Mouse (Mus musculus) stomach, postnatal 0 days (tissue): ENCODE results near the gene Actr6. TPM values are rescaled to one million over a fixed set of nuclear protein-coding genes. Genes with fewer than 3 reads are reported as not detected.

Experiments
- ATAC-seq: fragments of 200-750 bp; cut with Nextera tagmentation; 2 replicates; pipeline ENCODE4 v1.8.0; 2017; ENCODE audit not compliant: low FRiP score, low TSS enrichment
- DNase-seq: peaks from one replicate; pipeline ENCODE4 v3.0.0-alpha.2; 2016; ENCODE audit warnings: low spot score
- H3K27ac ChIP-seq: fragments of 300-500 bp; sonication (generic); replicated peaks from 2 replicates; pipeline ENCODE4 v1.5.1; 2014; ENCODE audit warnings: mild to moderate bottlenecking, control low read depth
- H3K27me3 ChIP-seq: fragments of 300-500 bp; sonication (generic); 2 replicates; pipeline ENCODE4 v1.6.1; 2014; ENCODE audit warnings: low read length; ENCODE audit not compliant: control insufficient read depth, insufficient read depth
- H3K36me3 ChIP-seq: fragments of 300-500 bp; sonication (generic); 2 replicates; pipeline ENCODE4 v1.6.1; 2014; ENCODE audit warnings: low read length, mixed read lengths; ENCODE audit not compliant: control insufficient read depth, insufficient read depth
- H3K4me1 ChIP-seq: fragments of 300-500 bp; sonication (generic); replicated peaks from 2 replicates; pipeline ENCODE4 v1.6.1; 2014; ENCODE audit warnings: antibody characterized with exemption; ENCODE audit not compliant: control insufficient read depth, insufficient read depth
- H3K4me2 ChIP-seq: fragments of 300-500 bp; sonication (generic); replicated peaks from 2 replicates; pipeline ENCODE4 v1.6.1; 2014; ENCODE audit warnings: low read depth, mild to moderate bottlenecking, control low read depth, moderate library complexity
- H3K4me3 ChIP-seq: fragments of 300-500 bp; sonication (generic); 2 replicates; pipeline ENCODE4 v1.5.1; 2014; ENCODE audit warnings: low read depth, low read length, control low read depth
- H3K9ac ChIP-seq: fragments of 300-500 bp; sonication (generic); 2 replicates; pipeline ENCODE4 v1.6.1; 2014; ENCODE audit warnings: mild to moderate bottlenecking, low read length, control low read depth, mixed read lengths
- H3K9me3 ChIP-seq: fragments of 300-500 bp; sonication (generic); 2 replicates; pipeline ENCODE4 v1.6.1; 2016; ENCODE audit warnings: low read length; ENCODE audit not compliant: control insufficient read depth
- CTCF ChIP-seq: IDR thresholded peaks from 2 replicates; pipeline ENCODE4 v1.5.1; 2016; ENCODE audit warnings: antibody characterized with exemption, low read depth, mild to moderate bottlenecking, moderate library complexity
- EP300 ChIP-seq: optimal IDR thresholded peaks from 2 replicates; pipeline ENCODE3; 2016; ENCODE audit warnings: antibody characterized with exemption
- WGBS: fragments of 180-500 bp; shearing (Covaris S2); extraction: QIAGEN DNeasy Blood & Tissue Kit; methylation state at CpG from one replicate; pipeline ENCODE4 v1.1.7; 2014; 5-methylcytosine and 5-hydroxymethylcytosine counted together
- polyA plus RNA-seq: library from polyadenylated mRNA; unstranded; fragments of >200 nt; fragmentation: Nextera tagmentation; extraction: Ambion mirVana; gene quantifications from 2 replicates; pipeline ENCODE4 v1.2.1, GENCODE M21; 2015

Gene Actr6
- polyA plus RNA-seq, 1 experiment from 2014 or later: 17.1 TPM

DNA sequence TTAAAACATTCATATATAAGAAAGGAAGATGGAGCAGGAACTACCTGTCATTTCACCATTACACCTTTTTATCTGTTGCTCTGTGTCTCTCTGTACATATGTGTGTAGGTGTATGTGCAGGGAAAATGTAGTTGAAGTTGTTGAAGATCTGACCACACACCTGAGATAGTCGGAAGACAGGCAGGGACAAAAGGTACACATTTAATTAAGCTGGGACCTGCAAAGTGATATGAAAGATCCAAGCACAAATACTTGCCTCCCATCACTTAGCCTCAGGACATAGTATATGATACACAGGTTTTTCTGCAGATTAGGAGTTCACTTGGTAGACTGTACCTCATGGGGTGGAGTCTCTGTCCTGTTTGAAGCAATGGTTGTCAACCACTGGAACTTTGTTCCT is 15.8 kb upstream of the Actr6 start:
- ATAC-seq: no peak
- H3K4me1 ChIP-seq: no peaks in the 10 kb centered on the region

DNA sequence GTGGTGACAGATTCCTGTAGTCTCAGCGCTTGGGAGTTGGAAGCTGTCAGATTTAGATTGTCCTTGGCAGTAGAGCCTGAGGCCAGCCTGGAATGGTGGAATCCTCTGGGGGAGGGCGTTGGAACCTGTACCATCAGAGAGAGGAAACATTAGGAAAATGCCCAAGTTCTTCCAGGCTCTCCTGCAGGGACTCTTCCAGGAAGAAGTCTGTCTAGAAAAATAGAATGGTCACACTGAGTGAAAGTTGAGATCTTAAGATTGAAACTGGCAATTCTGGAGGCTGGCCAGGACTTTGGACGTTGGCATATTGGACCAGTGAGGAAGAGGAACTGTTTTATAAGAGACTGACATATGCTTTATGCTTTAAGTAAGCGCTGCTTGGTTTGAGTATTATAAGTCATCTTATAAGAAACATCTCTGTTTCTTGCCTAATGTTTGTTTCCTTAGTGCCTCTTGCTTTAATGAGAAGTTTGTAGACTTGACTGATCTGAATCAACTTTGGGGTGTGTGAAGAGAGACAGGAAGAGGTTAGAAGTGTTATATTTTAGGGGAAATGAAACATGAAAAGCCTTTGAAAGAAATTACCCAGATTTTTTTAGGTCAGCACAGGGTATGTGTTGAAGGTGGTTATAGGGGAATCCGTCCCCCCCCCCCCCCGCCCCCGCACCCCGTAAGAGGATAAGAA is 15.3 kb upstream of the Actr6 start:
- Histone ChIP-seq H3K4me2 (no peak overlapping the region), H3K4me3 (no peak overlapping the region), H3K4me1 (no peaks in the 10 kb centered on the region), H3K27ac (0 out of 2 replicates have a peak overlapping the region, but pooled peaks have one; percentile 20), H3K9ac (no peak overlapping the region), H3K27me3 (no peaks in the 10 kb centered on the region), H3K9me3 (no peaks in the 10 kb centered on the region), H3K36me3 (no peaks in the 10 kb centered on the region)
- ATAC-seq (no peak), DNase-seq (peak; percentile 41)
- WGBS: 77% methylated on average over 8 of the region's 8 CpGs
- no peak for TF ChIP-seq CTCF
- no peak for TF ChIP-seq EP300

More for the DNA sequence above, 15.8 kb upstream of the Actr6 start:
- Histone ChIP-seq H3K27ac (no peak overlapping the region), H3K4me3 (no peak overlapping the region), H3K9ac (no peak overlapping the region), H3K4me2 (no peak overlapping the region), H3K9me3 (no peaks in the 10 kb centered on the region), H3K27me3 (no peaks in the 10 kb centered on the region), H3K36me3 (no peaks in the 10 kb centered on the region)
- DNase-seq: no peak
- TF ChIP-seq CTCF: no peak
- no peak for TF ChIP-seq EP300
- WGBS: 86% methylated on average over 1 of the region's 1 CpGs

DNA sequence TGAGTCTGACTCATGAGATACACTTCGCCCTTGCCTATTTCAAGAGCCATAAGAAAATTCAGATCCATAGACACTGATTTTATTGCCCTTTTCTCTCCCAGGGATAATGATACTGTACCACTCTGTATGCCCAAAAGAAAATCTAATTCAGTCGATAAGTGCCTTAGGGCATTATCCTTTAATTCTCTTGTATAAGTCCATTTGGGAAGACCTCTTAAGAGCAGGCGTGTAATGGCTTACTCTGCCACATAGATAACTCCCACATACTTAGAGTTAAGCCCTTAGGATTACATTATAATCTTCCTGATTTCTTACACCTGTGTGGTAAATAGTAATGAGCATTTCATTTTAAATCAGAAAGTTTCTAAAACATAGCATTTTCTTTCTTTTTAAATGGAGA is 14.5 kb upstream of the Actr6 start:
- ATAC-seq (no peak), DNase-seq (no peak)
- TF ChIP-seq CTCF (no peak), EP300 (no peak)
- H3K27ac ChIP-seq: no peak overlapping the region
- H3K9ac ChIP-seq: no peak overlapping the region
- H3K4me1 ChIP-seq: no peaks in the 10 kb centered on the region
- no peak overlapping the region for H3K4me3 ChIP-seq
- H3K36me3 ChIP-seq: no peaks in the 10 kb centered on the region
- 63% methylated on average over 3 of the region's 3 CpGs for WGBS
- no peak overlapping the region for H3K4me2 ChIP-seq
- no peaks in the 10 kb centered on the region for H3K9me3 ChIP-seq
- no peaks in the 10 kb centered on the region for H3K27me3 ChIP-seq

DNA sequence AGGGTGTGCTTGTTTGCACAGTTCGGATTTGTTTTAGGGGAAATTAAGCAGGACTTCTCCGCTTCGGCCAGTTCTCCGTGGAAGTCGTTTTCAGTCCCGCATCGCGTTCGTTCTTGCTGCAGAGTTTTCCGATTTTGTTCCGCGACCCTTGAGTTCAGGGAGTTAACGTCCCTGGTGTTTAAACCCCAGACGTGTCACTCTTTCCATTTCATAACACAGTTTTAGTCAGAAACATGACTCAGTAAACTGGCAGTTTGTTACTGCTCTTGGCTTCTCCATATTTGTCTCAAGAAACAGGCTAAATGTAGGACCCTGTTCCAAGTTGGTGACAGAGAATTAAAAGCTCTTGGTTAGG is 13.5 kb upstream of the Actr6 start:
- Histone ChIP-seq H3K4me2 (peak overlapping the region; percentile 81), H3K9me3 (no peaks in the 10 kb centered on the region), H3K9ac (peak overlapping the region; percentile 90), H3K4me1 (no peaks in the 10 kb centered on the region), H3K4me3 (peak overlapping the region; percentile 99), H3K27me3 (no peaks in the 10 kb centered on the region), H3K36me3 (no peaks in the 10 kb centered on the region), H3K27ac (peak overlapping the region; percentile 94)
- no peak for TF ChIP-seq EP300
- no peak for TF ChIP-seq CTCF
- DNase-seq: no peak
- no peak for ATAC-seq
- WGBS: 0% methylated on average over 14 of the region's 14 CpGs

DNA sequence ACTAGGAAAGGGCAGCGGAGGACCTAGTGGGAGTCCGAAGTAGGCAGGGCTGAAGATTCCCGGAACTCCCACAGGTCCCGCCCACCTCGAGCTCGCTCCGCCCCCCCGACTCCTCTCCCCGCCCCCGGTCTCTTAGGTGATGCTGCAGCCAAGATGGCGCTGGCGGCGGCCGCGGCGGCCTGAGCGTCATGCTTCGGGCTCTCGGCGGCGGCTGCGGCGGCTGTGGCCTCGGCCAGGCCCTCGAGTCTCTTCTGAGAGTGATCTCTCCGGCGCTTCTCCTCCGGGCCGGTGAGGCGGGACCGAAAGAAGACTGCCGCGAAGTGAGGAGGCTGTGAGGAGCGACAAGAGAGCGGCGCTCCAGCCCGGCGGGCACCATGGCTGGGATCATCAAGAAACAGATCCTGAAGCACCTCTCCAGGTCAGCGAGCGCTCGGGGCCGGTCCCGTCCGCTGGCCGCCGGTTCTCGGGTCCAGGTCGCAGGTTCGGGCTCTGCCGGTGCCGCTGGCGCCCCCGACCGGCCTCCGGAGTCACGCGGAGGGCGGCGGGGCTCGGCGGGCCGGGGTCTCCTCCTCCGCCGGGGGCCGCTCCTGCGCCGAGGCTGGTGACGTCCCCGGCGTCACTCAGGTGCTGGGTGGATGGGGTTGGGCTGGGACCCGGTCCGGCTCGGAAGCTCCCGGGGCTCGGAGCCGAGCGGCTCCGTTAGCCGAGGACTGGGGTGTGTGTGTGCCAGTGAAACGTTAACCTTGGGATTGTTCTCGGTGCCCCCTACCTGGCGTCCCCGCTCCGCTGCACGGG is 13.0 kb upstream of the Actr6 start, which contains the start of gene Uhrf1bp1l:
Gene Uhrf1bp1l (plus strand): TSS at position 121 of the 795 bp plus-strand sequence.
- Histone ChIP-seq H3K27me3 (no peaks in the 10 kb centered on the region), H3K9ac (peak within 1 kb of the TSS; percentile 90), H3K9me3 (no peaks in the 10 kb centered on the region), H3K27ac (peak within 1 kb of the TSS; percentile 94), H3K4me3 (peak within 1 kb of the TSS; percentile 99), H3K4me1 (no peaks in the 10 kb centered on the region), H3K4me2 (peak within 1 kb of the TSS; percentile 81), H3K36me3 (no peaks in the 10 kb centered on the region)
- WGBS: under 1% methylated on average over 67 of the region's 85 CpGs
- peak; percentile 89 for ATAC-seq
- TF ChIP-seq EP300: no peak
- TF ChIP-seq CTCF: no peak
- peak; percentile 98 for DNase-seq

DNA sequence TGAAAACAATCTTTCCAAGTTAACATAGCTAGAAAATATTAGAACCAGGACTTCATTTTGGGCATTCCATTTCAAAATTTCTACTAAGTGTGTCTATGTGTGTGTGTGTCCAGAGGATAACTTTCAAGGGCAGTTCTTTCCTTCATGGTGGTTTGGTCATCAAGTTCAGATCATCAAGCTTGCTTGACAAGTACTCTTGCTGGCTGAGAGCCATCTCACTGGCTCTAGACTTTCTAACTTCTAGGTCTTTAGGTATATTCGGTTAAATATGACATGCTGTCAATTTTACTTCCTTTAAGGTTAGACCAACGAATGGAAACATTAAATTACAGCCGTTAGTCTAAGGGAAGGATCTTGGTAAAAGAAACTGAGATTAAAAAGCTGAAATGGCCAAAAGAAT is 12.2 kb upstream of the Actr6 start:
- Histone ChIP-seq H3K27ac (no peak overlapping the region), H3K4me3 (peak overlapping the region; percentile 99), H3K4me1 (no peaks in the 10 kb centered on the region), H3K36me3 (no peaks in the 10 kb centered on the region), H3K9me3 (no peaks in the 10 kb centered on the region), H3K27me3 (no peaks in the 10 kb centered on the region), H3K4me2 (peak overlapping the region; percentile 81), H3K9ac (no peak overlapping the region; the same call in 1 of the 2 replicates)
- no peak for DNase-seq
- TF ChIP-seq CTCF (no peak), EP300 (no peak)
- WGBS: 13% methylated on average over 3 of the region's 3 CpGs
- no peak for ATAC-seq
